Mouse (Mus musculus): ENCODE measurements around the gene Enpp1.

Enpp1 gene

GRCm38 (mm10) chr10:24596003-24596868 lies 115.7 kb downstream of the Enpp1 start:
- DNase-seq (ENCODE audit: low read depth) = no peak

GRCm38 (mm10) chr10:24595250-24596002 lies 116.5 kb downstream of the Enpp1 start, which contains the start of gene Ccn2:
Ccn2 (plus strand) TSS chr10:24595442.
- DNase-seq (ENCODE audit: low read depth) = no peak

GRCm38 (mm10) chr10:24593556-24593955 lies 118.4 kb downstream of the Enpp1 start:
- no peak for DNase-seq (ENCODE audit: low read depth)

GRCm38 (mm10) chr10:24592969-24593368 lies 119.0 kb downstream of the Enpp1 start:
- no peak for DNase-seq (ENCODE audit: low read depth)

- DNase-seq (ENCODE audit: low read depth) = no peak
These were observed 119.6 kb downstream of the Enpp1 start for GRCm38 (mm10) chr10:24592318-24592717.

- no peak for DNase-seq (ENCODE audit: low read depth)
These were observed 120.2 kb downstream of the Enpp1 start for GRCm38 (mm10) chr10:24591741-24592140.

- DNase-seq (ENCODE audit: low read depth) = peak; percentile 37
These were observed 120.8 kb downstream of the Enpp1 start for GRCm38 (mm10) chr10:24591136-24591535.

GRCm38 (mm10) chr10:24590546-24590945 lies 121.4 kb downstream of the Enpp1 start:
- DNase-seq (ENCODE audit: low read depth) = no peak

GRCm38 (mm10) chr10:24589238-24589637 lies 122.7 kb downstream of the Enpp1 start:
- DNase-seq (ENCODE audit: low read depth) = no peak

- no peak for DNase-seq (ENCODE audit: low read depth)
These were observed 123.1 kb downstream of the Enpp1 start for GRCm38 (mm10) chr10:24588824-24589223.

All from c-Kit-positive CD71-positive TER-119-negative erythroid progenitor cells, embryonic 14.5 days (primary cell).